Mouse (Mus musculus): Measurements from ENCODE around the gene Mogat2.

Gene Mogat2

GRCm38 (mm10) chr7:99238417-99238816 is at the start of gene Mogat2:
Mogat2 (minus strand) TSS chr7:99238619.
- no peak for DNase-seq (ENCODE audit: low read depth, low spot score)

GRCm38 (mm10) chr7:99287287-99287686 is 48.9 kb upstream of the Mogat2 start:
- DNase-seq (ENCODE audit: low read depth, low spot score): no peak

- no peak for DNase-seq (ENCODE audit: low read depth, low spot score)
Observed at GRCm38 (mm10) chr7:99279586-99279985, 41.2 kb upstream of the Mogat2 start.

GRCm38 (mm10) chr7:99278309-99278708 is 39.9 kb upstream of the Mogat2 start:
- DNase-seq (ENCODE audit: low read depth, low spot score): no peak

- DNase-seq (ENCODE audit: low read depth, low spot score): no peak
Observed at GRCm38 (mm10) chr7:99276679-99277078, 38.3 kb upstream of the Mogat2 start.

- DNase-seq (ENCODE audit: low read depth, low spot score): no peak
Observed at GRCm38 (mm10) chr7:99275131-99275530, 36.7 kb upstream of the Mogat2 start.

- DNase-seq (ENCODE audit: low read depth, low spot score): no peak
Observed at GRCm38 (mm10) chr7:99271630-99272029, 33.2 kb upstream of the Mogat2 start.

- DNase-seq (ENCODE audit: low read depth, low spot score): peak; percentile 82
Observed at GRCm38 (mm10) chr7:99268951-99269945, 30.8 kb upstream of the Mogat2 start.

GRCm38 (mm10) chr7:99268506-99268900 is 30.1 kb upstream of the Mogat2 start:
- no peak for DNase-seq (ENCODE audit: low read depth, low spot score)

GRCm38 (mm10) chr7:99267897-99268505 is 29.6 kb upstream of the Mogat2 start:
- DNase-seq (ENCODE audit: low read depth, low spot score): peak; percentile 76

GRCm38 (mm10) chr7:99267251-99267896 is 29.0 kb upstream of the Mogat2 start, which contains the start of gene Map6:
Map6 (plus strand) TSS chr7:99267447.
- DNase-seq (ENCODE audit: low read depth, low spot score): peak; percentile 80

GRCm38 (mm10) chr7:99264597-99264996 is 26.2 kb upstream of the Mogat2 start:
- peak; percentile 56 for DNase-seq (ENCODE audit: low read depth, low spot score)

- DNase-seq (ENCODE audit: low read depth, low spot score): peak; percentile 46
Observed at GRCm38 (mm10) chr7:99263509-99263908, 25.1 kb upstream of the Mogat2 start.

- DNase-seq (ENCODE audit: low read depth, low spot score): peak; percentile 81
Observed at GRCm38 (mm10) chr7:99261900-99262299, 23.5 kb upstream of the Mogat2 start.

GRCm38 (mm10) chr7:99255006-99255405 is 16.6 kb upstream of the Mogat2 start:
- DNase-seq (ENCODE audit: low read depth, low spot score): no peak

- peak; percentile 84 for DNase-seq (ENCODE audit: low read depth, low spot score)
Observed at GRCm38 (mm10) chr7:99250386-99250785, 12.0 kb upstream of the Mogat2 start.

- DNase-seq (ENCODE audit: low read depth, low spot score): peak; percentile 84
Observed at GRCm38 (mm10) chr7:99249582-99249911, 11.1 kb upstream of the Mogat2 start.

GRCm38 (mm10) chr7:99248906-99249581 is 10.6 kb upstream of the Mogat2 start:
- no peak for DNase-seq (ENCODE audit: low read depth, low spot score)

- DNase-seq (ENCODE audit: low read depth, low spot score): no peak
Observed at GRCm38 (mm10) chr7:99248157-99248742, 9.8 kb upstream of the Mogat2 start.

GRCm38 (mm10) chr7:99242097-99242496 is 3.7 kb upstream of the Mogat2 start:
- DNase-seq (ENCODE audit: low read depth, low spot score): no peak

Data from ZHBTc4 (cell line).